Mouse (Mus musculus): ENCODE data around the gene Vezf1.
A peak's percentile ranks its signal among the peaks of the same experiment; 100 is the strongest.

GRCm38 (mm10) chr11:88068411-88069245, 549 bp downstream of the Vezf1 start:
- no peak for TF ChIP-seq CTCF (IDR thresholded peaks at IDR 0.05; ENCODE audit: insufficient read depth, low read depth, low read length)
- TF ChIP-seq POLR2A (IDR thresholded peaks at IDR 0.05; ENCODE audit: insufficient read depth, low read depth, low read length), result 0 out of 2 replicates have a peak, but pooled peaks have one; percentile 31
